Mouse (Mus musculus) forebrain, embryonic 12.5 days (tissue): ENCODE measurements around the gene Nos3. TPM values are rescaled to one million over a fixed set of nuclear protein-coding genes. Genes with fewer than 3 reads are reported as not detected.

ENCODE experiments used
- ATAC-seq: fragments of 200-750 bp; cut with Nextera tagmentation; 2 replicates; pipeline ENCODE4 v1.8.0; 2017; ENCODE audit warnings: moderate TSS enrichment; ENCODE audit not compliant: low FRiP score
- H3K27ac ChIP-seq: fragments of 300-500 bp; sonication (generic); 2 replicates; pipeline ENCODE4 v1.5.1; 2016; ENCODE audit warnings: mild to moderate bottlenecking
- H3K27me3 ChIP-seq: fragments of 300-500 bp; sonication (generic); 2 replicates; pipeline ENCODE4 v1.6.1; 2016; ENCODE audit warnings: mild to moderate bottlenecking
- H3K36me3 ChIP-seq: fragments of 300-500 bp; sonication (generic); replicated peaks from 2 replicates; pipeline ENCODE4 v1.6.1; 2016; ENCODE audit warnings: mild to moderate bottlenecking
- H3K4me1 ChIP-seq: fragments of 300-500 bp; sonication (generic); 2 replicates; pipeline ENCODE4 v1.6.1; 2016
- H3K4me2 ChIP-seq: fragments of 300-500 bp; sonication (generic); 2 replicates; pipeline ENCODE4 v1.6.1; 2016; ENCODE audit warnings: mild to moderate bottlenecking, moderate library complexity
- H3K4me3 ChIP-seq: fragments of 300-500 bp; sonication (generic); replicated peaks from 2 replicates; pipeline ENCODE4 v1.5.1; 2016; ENCODE audit warnings: mild to moderate bottlenecking
- H3K9ac ChIP-seq: fragments of 300-500 bp; sonication (generic); 2 replicates; pipeline ENCODE4 v1.6.1; 2016; ENCODE audit warnings: mild to moderate bottlenecking
- H3K9me3 ChIP-seq: fragments of 300-500 bp; sonication (generic); 2 replicates; pipeline ENCODE4 v1.6.1; 2016
- WGBS: fragments of 180-500 bp; shearing (Covaris S2); methylation state at CpG from one replicate; pipeline ENCODE4 v1.1.7; 2016; 5-methylcytosine and 5-hydroxymethylcytosine counted together
- polyA plus RNA-seq: library from polyadenylated mRNA; unstranded; fragments of >200 nt; fragmentation: Nextera tagmentation; extraction: Ambion mirVana; gene quantifications from 2 replicates; pipeline ENCODE4 v1.2.1, GENCODE M21; 2016

Gene Nos3
- polyA plus RNA-seq, 1 experiment from 2014 or later = 7.2 TPM

DNA sequence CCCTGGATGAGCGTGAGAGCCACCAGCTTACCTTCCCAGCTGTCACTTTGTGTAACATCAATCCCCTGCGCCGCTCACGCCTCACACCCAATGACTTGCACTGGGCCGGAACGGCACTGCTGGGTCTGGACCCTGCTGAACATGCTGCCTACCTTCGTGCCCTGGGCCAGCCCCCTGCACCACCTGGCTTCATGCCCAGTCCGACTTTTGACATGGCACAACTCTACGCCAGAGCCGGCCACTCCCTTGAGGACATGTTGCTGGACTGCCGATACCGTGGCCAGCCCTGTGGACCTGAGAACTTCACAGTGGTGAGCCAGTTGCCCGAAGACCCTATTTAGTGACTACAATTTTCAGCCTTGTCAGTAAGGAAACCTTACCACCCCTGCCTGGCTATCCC lies 49.3 kb downstream of the Nos3 start:
- Histone ChIP-seq H3K9me3 (no peaks in the 10 kb centered on the region), H3K9ac (no peak overlapping the region), H3K27ac (no peak overlapping the region), H3K36me3 (peaks cover 16% of the 10 kb centered on the region), H3K4me1 (peaks cover 16% of the 10 kb centered on the region), H3K4me2 (no peak overlapping the region), H3K4me3 (no peak overlapping the region), H3K27me3 (peaks cover 28% of the 10 kb centered on the region; the same call in 1 of the 2 replicates)
- no peak for ATAC-seq
- WGBS = 87% methylated on average over 13 of the region's 13 CpGs

DNA sequence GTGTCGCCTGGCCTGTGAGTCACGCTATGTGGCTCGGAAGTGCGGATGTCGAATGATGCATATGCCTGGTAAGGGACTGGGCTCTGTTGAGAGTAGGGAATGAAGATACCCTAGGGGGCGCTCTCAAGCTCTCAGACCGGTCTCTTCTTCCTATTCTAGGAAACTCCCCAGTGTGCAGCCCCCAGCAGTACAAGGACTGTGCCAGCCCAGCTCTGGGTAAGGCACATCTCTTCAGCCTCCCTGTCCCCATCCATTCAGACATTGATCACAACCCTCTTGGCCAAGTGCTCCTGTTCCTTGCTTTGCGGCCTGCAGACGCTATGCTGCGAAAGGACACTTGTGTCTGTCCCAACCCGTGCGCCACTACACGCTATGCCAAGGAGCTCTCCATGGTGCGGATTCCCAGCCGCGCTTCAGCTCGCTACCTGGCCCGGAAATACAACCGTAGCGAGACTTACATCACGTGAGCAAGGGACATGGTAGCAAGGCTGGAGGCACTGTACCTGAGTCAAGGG lies 51.7 kb downstream of the Nos3 start:
- no peak overlapping the region for H3K4me3 ChIP-seq
- H3K4me1 ChIP-seq = peaks cover 16% of the 10 kb centered on the region
- no peak overlapping the region for H3K27ac ChIP-seq
- peak overlapping the region; percentile 13; the same call in 1 of the 2 replicates for H3K4me2 ChIP-seq
- peaks cover 28% of the 10 kb centered on the region; the same call in 1 of the 2 replicates for H3K27me3 ChIP-seq
- peaks cover 31% of the 10 kb centered on the region for H3K36me3 ChIP-seq
- 0 out of 2 replicates have a peak overlapping the region, but pooled peaks have one; percentile 17 for H3K9ac ChIP-seq
- WGBS = 3% methylated on average over 21 of the region's 21 CpGs
- no peaks in the 10 kb centered on the region for H3K9me3 ChIP-seq
- peak; percentile 73 for ATAC-seq

DNA sequence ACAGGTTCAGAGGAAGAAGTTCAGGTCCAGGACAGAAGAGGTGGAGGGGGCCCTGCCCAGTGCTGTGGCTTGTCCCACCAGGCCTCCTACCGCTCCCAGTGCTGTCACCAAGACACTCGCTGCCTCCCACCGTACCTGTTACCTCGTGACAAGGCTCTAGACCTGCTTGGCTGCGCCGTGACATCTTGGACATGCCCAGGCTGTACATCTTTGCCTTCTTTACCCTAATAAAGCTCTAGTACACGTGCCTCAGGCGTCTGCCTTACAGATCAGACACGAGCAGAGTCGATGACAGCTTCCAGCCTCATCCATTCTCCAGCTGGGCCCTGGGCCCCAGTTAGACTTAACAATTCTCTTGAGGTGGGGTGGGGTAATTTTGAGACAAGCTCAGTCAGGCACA lies 53.0 kb downstream of the Nos3 start:
- H3K36me3 ChIP-seq = peaks cover 37% of the 10 kb centered on the region
- H3K9me3 ChIP-seq = no peaks in the 10 kb centered on the region
- no peak overlapping the region for H3K4me2 ChIP-seq
- ATAC-seq = no peak
- peaks cover 27% of the 10 kb centered on the region for H3K4me1 ChIP-seq
- 92% methylated on average over 10 of the region's 10 CpGs for WGBS
- no peak overlapping the region for H3K4me3 ChIP-seq
- H3K27ac ChIP-seq = no peak overlapping the region
- no peak overlapping the region for H3K9ac ChIP-seq
- peaks cover 28% of the 10 kb centered on the region; the same call in 1 of the 2 replicates for H3K27me3 ChIP-seq

DNA sequence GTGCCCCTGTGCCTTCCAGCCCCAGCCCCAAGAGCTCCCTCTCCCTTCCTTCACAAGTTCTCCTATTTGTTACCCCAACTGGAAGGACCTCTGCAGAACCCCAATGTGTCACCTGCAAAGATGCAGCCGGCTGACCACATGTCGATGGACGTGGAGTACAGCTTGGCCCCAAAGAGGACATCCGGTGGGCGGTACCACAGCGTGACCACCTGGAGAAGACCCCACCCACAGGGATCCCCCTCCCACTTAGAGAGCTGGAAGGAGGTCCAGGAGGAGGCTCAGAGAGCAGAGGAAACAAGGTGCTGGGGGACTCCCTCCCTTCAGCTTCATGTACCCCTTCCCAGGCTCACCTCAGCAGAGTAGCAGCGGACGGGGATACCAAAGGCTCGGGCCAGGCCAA lies 55.8 kb downstream of the Nos3 start:
- Histone ChIP-seq H3K36me3 (peaks cover 37% of the 10 kb centered on the region), H3K4me2 (no peak overlapping the region), H3K4me1 (peaks cover 37% of the 10 kb centered on the region), H3K27me3 (peaks cover 13% of the 10 kb centered on the region; the same call in 1 of the 2 replicates), H3K9ac (no peak overlapping the region), H3K27ac (no peak overlapping the region), H3K4me3 (no peak overlapping the region), H3K9me3 (no peaks in the 10 kb centered on the region)
- ATAC-seq = no peak
- WGBS = 90% methylated on average over 9 of the region's 9 CpGs

DNA sequence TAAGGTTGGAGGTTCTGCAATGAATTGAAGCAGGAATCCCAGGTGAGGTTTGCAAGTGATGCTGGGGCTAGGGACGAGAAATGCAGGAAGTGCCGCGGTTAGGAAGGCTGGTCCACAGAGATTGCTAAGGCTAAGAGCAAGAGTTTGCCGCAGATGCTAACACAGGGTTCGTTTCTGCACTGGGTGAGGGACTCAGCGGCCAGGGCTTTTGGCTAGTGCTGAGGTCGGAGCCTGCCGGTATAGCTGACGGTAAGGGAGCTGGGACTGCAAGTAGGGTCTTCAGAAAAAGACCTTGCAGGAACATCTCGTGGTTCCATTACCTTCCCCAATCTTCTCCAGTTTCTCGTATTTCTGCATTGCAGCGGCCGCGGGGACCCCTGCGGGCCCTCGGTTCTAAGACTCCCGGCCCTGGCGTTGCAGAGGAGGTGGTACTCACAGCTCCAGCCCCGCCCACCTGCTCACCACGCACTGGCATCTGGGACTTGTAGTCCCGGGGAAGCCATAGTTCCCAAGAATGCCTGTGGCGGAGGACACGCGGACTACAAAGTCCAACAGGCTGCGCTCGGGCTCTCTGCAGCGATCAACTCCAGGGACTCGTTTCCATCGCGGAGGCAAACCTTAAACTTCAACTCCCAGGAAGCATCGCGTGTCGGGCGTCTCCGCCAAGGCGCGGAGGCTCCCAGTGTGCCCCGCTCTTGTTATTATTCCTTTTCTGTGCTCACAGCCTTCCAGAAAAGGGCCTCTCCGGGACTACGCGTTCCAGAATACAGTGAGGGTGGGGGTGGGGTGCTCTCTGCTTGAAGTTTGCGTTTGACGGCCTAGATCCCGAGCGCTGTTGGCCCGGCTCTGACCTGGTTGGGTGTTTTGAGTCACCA lies 58.8 kb downstream of the Nos3 start, which contains the start of the genes Cdk5 and Slc4a2:
Gene Cdk5, minus strand, starts transcription at position 402 of the 875 bp plus-strand sequence.
Gene Slc4a2, plus strand, starts transcription at position 709 of the 875 bp plus-strand sequence.
- under 1% methylated on average over 46 of the region's 46 CpGs for WGBS
- Histone ChIP-seq H3K4me1 (peaks cover 58% of the 10 kb centered on the region), H3K4me3 (peak within 1 kb of the TSS; percentile 56), H3K9me3 (no peaks in the 10 kb centered on the region), H3K36me3 (peaks cover 35% of the 10 kb centered on the region), H3K27me3 (peaks cover 21% of the 10 kb centered on the region), H3K4me2 (peak within 1 kb of the TSS; percentile 87), H3K27ac (peak within 1 kb of the TSS; percentile 88), H3K9ac (peak within 1 kb of the TSS; percentile 83)
- ATAC-seq = peak; percentile 94

DNA sequence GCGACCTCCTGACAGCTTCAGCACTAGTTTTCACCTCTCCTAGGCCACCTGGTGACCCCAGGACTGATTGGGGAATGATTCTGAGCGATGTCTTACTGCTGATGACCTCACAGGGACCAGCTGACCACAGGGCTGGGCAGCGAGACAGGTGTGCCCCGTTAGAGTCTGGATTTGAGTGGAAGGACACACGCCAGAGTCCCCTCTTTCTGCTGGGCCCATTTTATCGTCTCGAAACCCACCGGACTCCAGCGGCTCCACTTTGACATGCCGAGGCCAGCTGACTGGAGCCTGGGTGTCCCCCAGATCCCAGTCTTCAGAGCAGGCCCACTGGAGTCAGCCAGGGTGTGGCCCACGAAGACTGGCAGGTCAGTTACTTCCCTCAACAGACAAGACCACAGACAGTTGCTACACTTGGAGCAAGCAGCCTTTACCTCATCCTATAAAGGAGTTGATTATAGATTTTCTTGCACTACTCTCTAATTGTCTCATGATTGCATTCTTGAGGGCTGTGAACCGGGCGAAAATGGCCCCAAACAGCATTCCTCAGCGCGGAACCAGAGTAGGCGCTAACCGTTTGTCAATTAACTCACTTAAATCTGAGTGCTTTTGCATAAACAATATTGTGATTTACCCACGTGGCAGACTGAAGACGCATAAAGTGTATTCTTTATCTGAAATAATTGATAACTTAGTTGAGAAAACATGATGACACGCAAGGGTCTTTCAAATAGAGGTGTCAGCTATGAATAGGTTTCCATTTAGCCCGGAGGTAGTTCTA lies 59.6 kb downstream of the Nos3 start:
- Histone ChIP-seq H3K4me3 (peak overlapping the region; percentile 56), H3K9ac (peak overlapping the region; percentile 72), H3K27ac (peak overlapping the region; percentile 88), H3K9me3 (no peaks in the 10 kb centered on the region), H3K4me2 (peak overlapping the region; percentile 87), H3K4me1 (peaks cover 65% of the 10 kb centered on the region), H3K27me3 (peaks cover 22% of the 10 kb centered on the region), H3K36me3 (peaks cover 26% of the 10 kb centered on the region)
- WGBS = 14% methylated on average over 21 of the region's 21 CpGs
- no peak; the same call in none of the 2 replicates for ATAC-seq

DNA sequence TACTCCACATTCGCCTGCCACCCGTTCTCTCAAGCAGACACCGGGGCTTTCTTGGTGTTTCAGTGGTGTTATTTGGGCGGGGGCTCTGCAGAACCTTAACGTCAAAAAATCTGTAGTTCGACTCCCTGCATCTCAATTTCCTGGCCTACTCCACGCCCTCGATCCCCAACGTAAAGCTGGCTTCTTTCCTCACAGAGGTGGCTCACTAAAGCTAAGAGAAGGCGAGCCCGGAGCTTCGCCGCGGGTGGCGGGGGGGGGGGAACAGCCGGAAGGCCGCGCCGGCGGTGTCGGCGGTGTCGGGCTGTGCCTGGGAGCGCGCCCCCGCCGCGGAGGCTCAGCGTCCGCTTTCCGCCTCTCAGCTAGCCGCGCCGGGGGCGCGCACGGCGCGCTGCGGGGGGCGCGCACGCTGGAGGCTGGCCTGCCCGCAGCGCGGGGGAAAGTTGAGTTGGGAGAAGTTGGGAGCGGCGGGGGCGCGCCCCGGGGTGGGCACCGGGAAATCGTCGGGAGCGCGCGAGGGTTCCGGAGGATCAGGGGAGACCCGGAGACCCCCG lies 60.3 kb downstream of the Nos3 start:
- Histone ChIP-seq H3K36me3 (peaks cover 23% of the 10 kb centered on the region), H3K9ac (peak overlapping the region; percentile 72), H3K27ac (peak overlapping the region; percentile 88), H3K27me3 (peaks cover 22% of the 10 kb centered on the region), H3K9me3 (no peaks in the 10 kb centered on the region), H3K4me3 (peak overlapping the region; percentile 56), H3K4me1 (peaks cover 65% of the 10 kb centered on the region), H3K4me2 (peak overlapping the region; percentile 87)
- WGBS = under 1% methylated on average over 48 of the region's 60 CpGs
- ATAC-seq = no peak

DNA sequence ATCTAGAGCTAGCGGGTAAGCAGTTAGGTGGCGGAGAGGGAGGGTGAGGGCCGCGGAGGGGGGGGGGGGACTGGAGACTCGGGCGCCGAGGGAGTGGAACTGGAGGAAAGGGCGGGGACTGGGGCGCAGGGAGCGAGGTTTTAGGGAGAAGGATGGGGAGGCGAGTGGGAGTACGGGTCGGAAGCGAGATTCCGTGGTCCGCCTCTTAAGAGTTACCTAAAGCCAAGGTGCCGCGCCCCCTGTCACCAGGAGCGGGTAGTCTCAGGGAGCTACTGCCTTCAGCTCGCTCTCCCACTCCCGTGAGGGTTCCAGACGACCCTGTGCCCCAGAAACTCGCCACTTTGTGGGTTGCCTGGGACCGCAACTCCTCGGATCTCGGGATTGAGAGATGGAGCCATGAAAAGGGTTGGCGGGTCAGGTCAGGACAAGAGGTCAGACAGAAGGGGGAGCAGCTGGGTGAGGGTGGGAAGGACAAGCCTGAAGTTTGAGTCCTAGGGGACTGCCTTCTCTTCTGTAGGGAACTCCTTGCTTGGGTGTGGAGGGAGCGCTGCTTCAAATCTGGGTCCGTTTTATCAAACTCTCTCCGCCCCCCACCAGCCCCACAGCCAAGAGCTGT lies 60.9 kb downstream of the Nos3 start:
- Histone ChIP-seq H3K9ac (peak overlapping the region; percentile 72), H3K4me1 (peaks cover 65% of the 10 kb centered on the region), H3K27ac (peak overlapping the region; percentile 88), H3K4me2 (peak overlapping the region; percentile 87), H3K27me3 (peaks cover 22% of the 10 kb centered on the region), H3K36me3 (peaks cover 23% of the 10 kb centered on the region), H3K9me3 (no peaks in the 10 kb centered on the region), H3K4me3 (peak overlapping the region; percentile 56)
- ATAC-seq = no peak
- WGBS = under 1% methylated on average over 28 of the region's 30 CpGs

DNA sequence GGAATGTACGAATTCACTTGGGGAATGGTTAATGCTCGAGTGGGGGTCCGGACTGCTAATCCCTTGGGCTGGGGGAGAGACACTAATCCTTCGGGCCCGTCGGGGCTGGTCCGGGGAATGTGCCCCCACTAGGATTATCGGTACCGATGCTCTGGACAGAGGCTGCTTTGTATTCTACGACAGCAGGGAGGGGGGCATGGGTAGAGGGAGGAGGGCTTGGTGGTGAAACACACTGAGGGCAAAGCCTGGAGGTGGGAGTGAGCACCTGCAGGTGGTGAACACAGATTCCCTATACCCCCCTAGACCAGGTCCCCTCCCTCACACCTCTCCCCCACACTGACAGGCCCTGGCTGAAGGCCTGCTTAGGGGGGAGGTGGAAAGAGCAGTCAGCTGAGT lies 61.4 kb downstream of the Nos3 start:
- 2% methylated on average over 10 of the region's 10 CpGs for WGBS
- H3K27me3 ChIP-seq = peaks cover 22% of the 10 kb centered on the region
- peaks cover 23% of the 10 kb centered on the region for H3K36me3 ChIP-seq
- H3K4me1 ChIP-seq = peaks cover 65% of the 10 kb centered on the region
- no peak for ATAC-seq
- H3K27ac ChIP-seq = no peak overlapping the region
- H3K4me2 ChIP-seq = peak overlapping the region; percentile 87
- peak overlapping the region; percentile 56 for H3K4me3 ChIP-seq
- peak overlapping the region; percentile 72 for H3K9ac ChIP-seq
- no peaks in the 10 kb centered on the region for H3K9me3 ChIP-seq

DNA sequence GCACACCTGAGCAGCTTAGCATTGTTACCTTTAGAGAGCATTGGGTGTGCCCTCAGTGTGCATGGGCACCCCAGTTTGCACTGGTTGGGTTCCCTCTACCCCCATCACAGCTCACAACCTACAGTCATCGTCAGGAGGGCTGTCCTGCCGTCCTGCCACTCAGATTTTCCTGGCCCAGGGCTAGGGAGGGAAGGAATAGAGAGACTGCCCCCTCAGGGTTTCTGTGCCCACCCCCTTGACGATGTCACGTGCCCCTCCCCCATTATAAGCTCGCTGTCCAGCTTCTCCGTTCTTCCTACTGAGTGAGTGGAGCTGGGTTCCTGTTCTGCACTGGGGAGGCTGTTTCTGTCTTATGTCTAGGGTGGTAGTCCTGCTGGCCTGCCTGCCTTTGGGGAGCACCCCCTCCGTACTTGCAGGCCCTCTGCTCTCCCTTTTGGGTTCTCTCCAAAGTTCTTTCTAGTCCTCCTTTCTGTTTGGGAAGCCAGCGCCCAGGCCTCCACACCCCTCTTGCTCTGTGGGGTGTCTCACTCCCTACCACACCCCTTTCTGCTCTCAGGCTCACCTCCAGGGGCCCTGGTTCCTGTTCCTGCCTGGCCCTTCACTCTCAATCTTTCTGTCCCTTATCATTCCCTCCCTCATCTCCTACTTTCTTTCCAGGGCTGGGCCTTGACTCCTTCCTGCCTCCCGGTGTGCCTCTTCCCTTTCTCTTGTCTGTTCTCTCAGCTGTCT lies 62.1 kb downstream of the Nos3 start:
- H3K4me1 ChIP-seq = peaks cover 63% of the 10 kb centered on the region
- WGBS = 8% methylated on average over 9 of the region's 9 CpGs
- no peak overlapping the region for H3K27ac ChIP-seq
- H3K4me2 ChIP-seq = peak overlapping the region; percentile 87
- peaks cover 24% of the 10 kb centered on the region for H3K36me3 ChIP-seq
- peak overlapping the region; percentile 33 for H3K9ac ChIP-seq
- peak overlapping the region; percentile 56 for H3K4me3 ChIP-seq
- no peak for ATAC-seq
- no peaks in the 10 kb centered on the region for H3K9me3 ChIP-seq
- H3K27me3 ChIP-seq = peaks cover 22% of the 10 kb centered on the region

DNA sequence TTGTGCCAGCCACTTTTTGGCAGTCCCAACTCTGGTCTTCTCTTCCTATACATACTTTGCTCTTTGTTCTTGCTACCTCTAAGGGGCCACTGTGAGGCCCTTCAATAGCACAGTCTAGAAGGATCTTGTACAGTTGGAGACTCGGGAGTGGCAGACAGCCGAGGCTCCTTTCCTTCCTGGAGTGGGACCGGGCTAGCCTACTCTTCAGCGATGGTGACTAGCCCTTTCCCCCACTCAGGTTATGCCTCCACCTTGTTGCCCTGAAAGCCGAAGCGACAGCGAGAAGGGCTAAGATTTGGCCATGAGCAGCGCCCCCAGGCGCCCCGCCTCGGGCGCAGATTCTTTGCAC lies 62.6 kb downstream of the Nos3 start:
- H3K27me3 ChIP-seq = peaks cover 22% of the 10 kb centered on the region
- WGBS = 13% methylated on average over 12 of the region's 12 CpGs
- peaks cover 58% of the 10 kb centered on the region for H3K4me1 ChIP-seq
- H3K9ac ChIP-seq = peak overlapping the region; percentile 33
- H3K4me2 ChIP-seq = peak overlapping the region; percentile 87
- ATAC-seq = no peak
- no peaks in the 10 kb centered on the region for H3K9me3 ChIP-seq
- no peak overlapping the region for H3K27ac ChIP-seq
- H3K36me3 ChIP-seq = peaks cover 28% of the 10 kb centered on the region
- H3K4me3 ChIP-seq = 0 out of 2 replicates have a peak overlapping the region, but pooled peaks have one; percentile 2
